ENCODE assay signal across 23 mouse cellular contexts in the genomic region with DNA sequence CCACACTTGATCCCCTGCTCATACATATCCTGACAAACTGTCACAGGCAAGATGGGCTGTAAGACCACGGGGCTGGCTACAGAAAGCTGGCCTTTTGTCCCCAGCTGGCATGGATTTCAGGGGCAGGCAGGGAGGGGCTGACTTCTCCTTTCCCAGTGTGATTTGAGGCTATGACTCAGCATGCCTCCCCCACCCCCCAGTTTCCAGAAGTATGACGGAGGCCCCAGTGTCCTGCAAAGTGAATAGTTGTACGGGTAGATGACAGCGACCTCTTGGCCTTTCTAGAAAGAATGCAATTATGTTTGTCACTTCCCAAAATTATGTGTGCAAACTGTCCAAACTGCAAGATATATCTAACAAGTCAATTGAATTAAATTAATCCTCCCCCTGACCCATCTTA.
DNase-seq lines count a peak whose midpoint lies in the region; ATAC-seq and TF ChIP-seq lines count a peak whose summit lies in the region.
"Had no signal": no experiment of that assay in that cellular context is flagged by ENCODE, and none has a peak within 500 bp of the region (broad histone marks: within the 10 kb centered on the region; RNA-seq: fewer than 3 reads in every experiment).

No protein-coding gene starts in this region.

- peak; percentile 61 for DNase-seq in kidney, postnatal 10 days
- DNase-seq in kidney, adult 11 months = no peak
- DNase-seq in kidney, postnatal 4 days = peak; percentile 45 to 55
- no peak for DNase-seq in frontal cortex, postnatal 10 days (ENCODE audit: low spot score in 2 of 2)
- no peak for DNase-seq in urinary bladder, adult 2 months (ENCODE audit: low spot score)
- DNase-seq: adrenal gland, adult 8-10 months; cerebellum, adult 11 months; gastrocnemius, postnatal 14 days; heart, postnatal 10 days; layer of hippocampus, postnatal 36 days; right cerebral cortex, postnatal 14 days; spleen, adult 18-20 months; thymus, postnatal 36 days had no signal

- no peak for TF ChIP-seq POLR2A in bone marrow macrophage, adult 2 months (IDR thresholded peaks at IDR 0.05; ENCODE audit: borderline replicate concordance, low read depth, low read length)

- ATAC-seq in common myeloid progenitor, adult 5-6 weeks (replicated peaks; ENCODE audit: low read depth, poor library complexity, severe bottlenecking) = peak; percentile 91
- ATAC-seq: intestine, embryonic 15.5 days had no signal

- H3K27ac ChIP-seq in bone marrow macrophage, adult 2 months (ENCODE audit: insufficient read depth, low read depth, low read length) = no peak overlapping the region
- H3K27ac ChIP-seq: forebrain, embryonic 12.5 days; heart, embryonic 10.5 days; hindbrain, embryonic 15.5 days; intestine, embryonic 15.5 days; limb, embryonic 13.5 days; liver, embryonic 14.5 days; lung, embryonic 15.5 days; neural tube, embryonic 13.5 days had no signal

- peak; percentile 23; the same call in 1 of the 2 replicates for TF ChIP-seq CTCF in bone marrow macrophage, adult 2 months (IDR thresholded peaks at IDR 0.05; ENCODE audit: low read depth, low read length)

- no peak overlapping the region for H3K4me3 ChIP-seq in bone marrow macrophage, adult 2 months (ENCODE audit: insufficient read depth, low read length)
- H3K4me3 ChIP-seq: forebrain, embryonic 12.5 days; heart, embryonic 10.5 days; hindbrain, embryonic 15.5 days; intestine, embryonic 15.5 days; limb, embryonic 13.5 days; lung, embryonic 15.5 days; neural tube, embryonic 13.5 days had no signal

- H3K4me1 ChIP-seq in bone marrow macrophage, adult 2 months (ENCODE audit: control insufficient read depth, insufficient read depth, low read length) = peaks cover 10% of the 10 kb centered on the region
- H3K4me1 ChIP-seq: hindbrain, embryonic 15.5 days had no signal

Comparison
In these comparisons a context has a peak if more than half of its experiments do, and no peak if none do; other contexts are left out.
1. DNase-seq: peak in kidney, postnatal 10 days (single experiment) and kidney, postnatal 4 days (2 of 2); none in kidney, adult 11 months (single experiment), frontal cortex, postnatal 10 days (0 of 2) and urinary bladder, adult 2 months (single experiment).